Mouse (Mus musculus): ENCODE data around the gene Clstn2. TPM values are rescaled to one million over a fixed set of nuclear protein-coding genes. Genes with fewer than 3 reads are reported as not detected.

Gene Clstn2
- total RNA-seq, 2 experiments from 2014 or later, result 75.6 to 83.7 TPM

GRCm38 (mm10) chr9:97919326-97919725 is 113.7 kb downstream of the Clstn2 start:
- no peak for TF ChIP-seq CTCF (IDR thresholded peaks at IDR 0.05)
- H3K4me3 ChIP-seq, result no peak overlapping the region
- DNase-seq (ENCODE audit: extremely low spot score in 1 of 2, low spot score in 2 of 2), result no peak
- intact Hi-C loops (cut with DNase I), result no loop called here
- H3K27ac ChIP-seq, result no peak overlapping the region

GRCm38 (mm10) chr9:97891415-97891814 is 141.6 kb downstream of the Clstn2 start:
- DNase-seq (ENCODE audit: extremely low spot score in 1 of 2, low spot score in 2 of 2), result no peak
- Histone ChIP-seq H3K27ac (no peak overlapping the region), H3K4me3 (no peak overlapping the region)
- TF ChIP-seq CTCF (IDR thresholded peaks at IDR 0.05), result no peak
- intact Hi-C loops (cut with DNase I), result no loop called here

GRCm38 (mm10) chr9:97883336-97883735 is 149.6 kb downstream of the Clstn2 start:
- Histone ChIP-seq H3K4me3 (no peak overlapping the region), H3K27ac (no peak overlapping the region)
- peak; percentile 11 to 20 for DNase-seq (ENCODE audit: extremely low spot score in 1 of 2, low spot score in 2 of 2)
- intact Hi-C loops (cut with DNase I), result loop anchor here (2.0 to 5.0 kb wide), 3 partner anchors 91 to 149 kb away; partner anchors contain the start of gene Clstn2
- no peak for TF ChIP-seq CTCF (IDR thresholded peaks at IDR 0.05)

GRCm38 (mm10) chr9:97867013-97867700 is 165.8 kb downstream of the Clstn2 start:
- no peak overlapping the region for H3K27ac ChIP-seq
- no peak for DNase-seq (ENCODE audit: extremely low spot score in 1 of 2, low spot score in 2 of 2)
- no peak overlapping the region for H3K4me3 ChIP-seq
- intact Hi-C loops (cut with DNase I), result no loop called here
- TF ChIP-seq CTCF (IDR thresholded peaks at IDR 0.05), result no peak

GRCm38 (mm10) chr9:97852859-97853258 is 180.1 kb downstream of the Clstn2 start:
- DNase-seq (ENCODE audit: extremely low spot score in 1 of 2, low spot score in 2 of 2), result no peak
- Histone ChIP-seq H3K4me3 (no peak overlapping the region), H3K27ac (no peak overlapping the region)
- no peak for TF ChIP-seq CTCF (IDR thresholded peaks at IDR 0.05)
- intact Hi-C loops (cut with DNase I), result no loop called here

GRCm38 (mm10) chr9:97847873-97848838 is 184.8 kb downstream of the Clstn2 start:
- intact Hi-C loops (cut with DNase I), result no loop called here
- no peak for TF ChIP-seq CTCF (IDR thresholded peaks at IDR 0.05)
- H3K4me3 ChIP-seq, result no peak overlapping the region
- no peak overlapping the region for H3K27ac ChIP-seq
- peak in 1 of 2 experiments; percentile 19 for DNase-seq (ENCODE audit: extremely low spot score in 1 of 2, low spot score in 2 of 2)

GRCm38 (mm10) chr9:97842054-97842453 is 190.9 kb downstream of the Clstn2 start:
- TF ChIP-seq CTCF (IDR thresholded peaks at IDR 0.05), result no peak
- no peak overlapping the region for H3K27ac ChIP-seq
- no peak overlapping the region for H3K4me3 ChIP-seq
- DNase-seq (ENCODE audit: extremely low spot score in 1 of 2, low spot score in 2 of 2), result no peak
- intact Hi-C loops (cut with DNase I), result no loop called here

- Histone ChIP-seq H3K27ac (no peak overlapping the region), H3K4me3 (no peak overlapping the region)
- DNase-seq (ENCODE audit: extremely low spot score in 1 of 2, low spot score in 2 of 2), result no peak
- intact Hi-C loops (cut with DNase I), result no loop called here
- no peak for TF ChIP-seq CTCF (IDR thresholded peaks at IDR 0.05)
Measured at GRCm38 (mm10) chr9:97831216-97831615, 201.8 kb downstream of the Clstn2 start.

- H3K27ac ChIP-seq, result no peak overlapping the region
- no peak for TF ChIP-seq CTCF (IDR thresholded peaks at IDR 0.05)
- DNase-seq (ENCODE audit: extremely low spot score in 1 of 2, low spot score in 2 of 2), result no peak
- intact Hi-C loops (cut with DNase I), result no loop called here
- H3K4me3 ChIP-seq, result no peak overlapping the region
Measured at GRCm38 (mm10) chr9:97829919-97830318, 203.1 kb downstream of the Clstn2 start.

- DNase-seq (ENCODE audit: extremely low spot score in 1 of 2, low spot score in 2 of 2), result no peak
- intact Hi-C loops (cut with DNase I), result no loop called here
- Histone ChIP-seq H3K4me3 (no peak overlapping the region), H3K27ac (no peak overlapping the region)
- TF ChIP-seq CTCF (IDR thresholded peaks at IDR 0.05), result no peak
Measured at GRCm38 (mm10) chr9:97827689-97828088, 205.3 kb downstream of the Clstn2 start.

GRCm38 (mm10) chr9:97826077-97826947 is 206.7 kb downstream of the Clstn2 start:
- Histone ChIP-seq H3K27ac (no peak overlapping the region), H3K4me3 (no peak overlapping the region)
- intact Hi-C loops (cut with DNase I), result no loop called here
- DNase-seq (ENCODE audit: extremely low spot score in 1 of 2, low spot score in 2 of 2), result no peak
- no peak for TF ChIP-seq CTCF (IDR thresholded peaks at IDR 0.05)
